Mouse (Mus musculus): ENCODE data around the gene Zfp207.

- TF ChIP-seq CTCF (IDR thresholded peaks at IDR 0.05; ENCODE audit: control insufficient read depth, insufficient read depth, insufficient replicate concordance, low read depth, low read length) (no peak), POLR2A (IDR thresholded peaks at IDR 0.05; ENCODE audit: control insufficient read depth, low read depth, low read length) (no peak)
Observed at GRCm38 (mm10) chr11:80420202-80420984, 37.3 kb downstream of the Zfp207 start.
